Comparison of ENCODE assay signal across 7 mouse cellular contexts in genomic region chr12:21417100-21418070, GRCm38 (mm10). TPM values are rescaled to one million over a fixed set of nuclear protein-coding genes. Genes with fewer than 3 reads are reported as not detected.
DNase-seq lines count a peak whose midpoint lies in the region; ATAC-seq lines count a peak whose summit lies in the region.

Gene Ywhaq, minus strand, starts transcription at chr12:21417637.

- peak within 1 kb of the TSS; percentile 95 for H3K9ac ChIP-seq in embryonic facial prominence, embryonic 12.5 days
- H3K9ac ChIP-seq in limb, embryonic 11.5 days (ENCODE audit: low read length): peak within 1 kb of the TSS; percentile 98
- H3K9ac ChIP-seq in midbrain, embryonic 14.5 days (replicated peaks; ENCODE audit: low read length): peak within 1 kb of the TSS; percentile 99

- peaks cover 11% of the 10 kb centered on the region for H3K9me3 ChIP-seq in embryonic facial prominence, embryonic 12.5 days
- H3K9me3 ChIP-seq in limb, embryonic 11.5 days (ENCODE audit: control insufficient read depth, low read length): peaks cover 5% of the 10 kb centered on the region; the same call in 1 of the 2 replicates
- H3K9me3 ChIP-seq in midbrain, embryonic 14.5 days (ENCODE audit: control insufficient read depth, low read length): peaks cover 17% of the 10 kb centered on the region

- peak within 1 kb of the TSS; percentile 71 for H3K4me2 ChIP-seq in embryonic facial prominence, embryonic 12.5 days (replicated peaks)
- H3K4me2 ChIP-seq in limb, embryonic 11.5 days (ENCODE audit: low read depth, severe bottlenecking): peak within 1 kb of the TSS; percentile 61
- peak within 1 kb of the TSS; percentile 65 for H3K4me2 ChIP-seq in midbrain, embryonic 14.5 days (ENCODE audit: low read length)

- H3K36me3 ChIP-seq in embryonic facial prominence, embryonic 12.5 days: peaks cover 27% of the 10 kb centered on the region
- H3K36me3 ChIP-seq in limb, embryonic 11.5 days (ENCODE audit: control insufficient read depth, insufficient read depth, low read length): peaks cover 15% of the 10 kb centered on the region
- H3K36me3 ChIP-seq in midbrain, embryonic 14.5 days (ENCODE audit: control insufficient read depth, insufficient read depth, low read length): peaks cover 27% of the 10 kb centered on the region

- H3K4me1 ChIP-seq in embryonic facial prominence, embryonic 12.5 days: peaks cover 14% of the 10 kb centered on the region; the same call in 1 of the 2 replicates
- no peaks in the 10 kb centered on the region for H3K4me1 ChIP-seq in limb, embryonic 11.5 days (ENCODE audit: control insufficient read depth, insufficient read depth, low read length)
- peaks cover 8% of the 10 kb centered on the region; the same call in 1 of the 2 replicates for H3K4me1 ChIP-seq in midbrain, embryonic 14.5 days (ENCODE audit: control insufficient read depth, insufficient read depth, low read length)

- peak; percentile 100 for ATAC-seq in embryonic facial prominence, embryonic 12.5 days (ENCODE audit: insufficient number of reproducible peaks, insufficient read depth, low FRiP score, low TSS enrichment)
- ATAC-seq in limb, embryonic 11.5 days (ENCODE audit: insufficient number of reproducible peaks, low FRiP score, low TSS enrichment, low read depth): peak; percentile 99
- ATAC-seq in midbrain, embryonic 14.5 days (ENCODE audit: low FRiP score, low TSS enrichment): peak; percentile 100

- under 1% methylated on average over 96 of the region's 103 CpGs for WGBS in embryonic facial prominence, embryonic 12.5 days
- WGBS in limb, embryonic 11.5 days: 0% methylated on average over 81 of the region's 103 CpGs
- under 1% methylated on average over 101 of the region's 103 CpGs for WGBS in midbrain, embryonic 14.5 days

- peak within 1 kb of the TSS; percentile 83 for H3K4me3 ChIP-seq in embryonic facial prominence, embryonic 12.5 days
- peak within 1 kb of the TSS; percentile 59 for H3K4me3 ChIP-seq in limb, embryonic 11.5 days (ENCODE audit: low read depth, low read length)
- H3K4me3 ChIP-seq in midbrain, embryonic 14.5 days (replicated peaks; ENCODE audit: low read depth, low read length): peak within 1 kb of the TSS; percentile 97

- peak; percentile 98 for DNase-seq in adrenal gland, postnatal 25 days
- DNase-seq in heart, adult 11 months: peak; percentile 100
- DNase-seq in kidney, adult 18-20 months: peak; percentile 95
- peak; percentile 98 for DNase-seq in limb, embryonic 11.5 days (ENCODE audit: low spot score)
- DNase-seq in midbrain, embryonic 14.5 days: peak; percentile 99
- DNase-seq in spleen, adult 18-20 months: peak; percentile 88 to 92

- peak within 1 kb of the TSS; percentile 99 for H3K27ac ChIP-seq in embryonic facial prominence, embryonic 12.5 days
- peak within 1 kb of the TSS; percentile 95 for H3K27ac ChIP-seq in limb, embryonic 11.5 days (replicated peaks; ENCODE audit: low read depth, low read length)
- peak within 1 kb of the TSS; percentile 100 for H3K27ac ChIP-seq in midbrain, embryonic 14.5 days (replicated peaks; ENCODE audit: low read depth, low read length)

- no peaks in the 10 kb centered on the region for H3K27me3 ChIP-seq in embryonic facial prominence, embryonic 12.5 days
- no peaks in the 10 kb centered on the region for H3K27me3 ChIP-seq in limb, embryonic 11.5 days (ENCODE audit: control insufficient read depth, insufficient read depth, low read length)
- no peaks in the 10 kb centered on the region for H3K27me3 ChIP-seq in midbrain, embryonic 14.5 days (ENCODE audit: control insufficient read depth, insufficient read depth, low read length)

RNA-seq across cellular contexts. Expression of gene Ywhaq, which starts in this region (rescaled TPM):
- 261 and 294 TPM in 2 replicates for total RNA-seq in adrenal gland, postnatal 25 days (2021)
- 875 and 900 TPM in 2 replicates for polyA plus RNA-seq in embryonic facial prominence, embryonic 12.5 days (2016; fragmentation: Nextera tagmentation; extraction: Ambion mirVana)
- polyA plus RNA-seq in limb, embryonic 11.5 days (2014; fragmentation: Nextera tagmentation; extraction: Ambion mirVana): 897 and 917 TPM in 2 replicates
- 1,283 and 1,390 TPM in 2 replicates for polyA plus RNA-seq in midbrain, embryonic 14.5 days (2014; fragmentation: Nextera tagmentation; extraction: Ambion mirVana)

Comparison
In these comparisons a context has a peak if more than half of its experiments do, and no peak if none do; other contexts are left out.
1. Peak in every context shown above with its lines: DNase-seq, ATAC-seq, H3K4me3 ChIP-seq and H3K27ac ChIP-seq.